Mouse (Mus musculus): ENCODE data around the gene Prok2. TPM values are rescaled to one million over a fixed set of nuclear protein-coding genes. Genes with fewer than 3 reads are reported as not detected.

Gene Prok2
- total RNA-seq, 2 experiments from 2014 or later, result not detected

- intact Hi-C loops (cut with DNase I), result no loop called here
- DNase-seq, result peak in 1 of 2 experiments; percentile 16
These were observed 33.0 kb downstream of the Prok2 start for GRCm38 (mm10) chr6:99692916-99693841.

- intact Hi-C loops (cut with DNase I), result no loop called here
- peak; percentile 25 to 39 for DNase-seq
These were observed 33.8 kb downstream of the Prok2 start, which contains the start of gene Gpr27 for GRCm38 (mm10) chr6:99692206-99692915. Gene Gpr27 (plus strand): TSS chr6:99692679.

GRCm38 (mm10) chr6:99691666-99692205 is 34.5 kb downstream of the Prok2 start:
- intact Hi-C loops (cut with DNase I), result no loop called here
- no peak for DNase-seq

- intact Hi-C loops (cut with DNase I), result no loop called here
- DNase-seq, result no peak
These were observed 37.7 kb downstream of the Prok2 start for GRCm38 (mm10) chr6:99688513-99688912.

- DNase-seq, result no peak
These were observed 41.3 kb downstream of the Prok2 start for GRCm38 (mm10) chr6:99684899-99685298.

GRCm38 (mm10) chr6:99683974-99684373 is 42.2 kb downstream of the Prok2 start:
- DNase-seq, result no peak
- intact Hi-C loops (cut with DNase I), result no loop called here

More at GRCm38 (mm10) chr6:99684899-99685298, 41.3 kb downstream of the Prok2 start:
- intact Hi-C loops (cut with DNase I), result no loop called here

GRCm38 (mm10) chr6:99678108-99678507 is 48.1 kb downstream of the Prok2 start:
- intact Hi-C loops (cut with DNase I), result no loop called here

GRCm38 (mm10) chr6:99677325-99677724 is 48.9 kb downstream of the Prok2 start:
- intact Hi-C loops (cut with DNase I), result no loop called here
- no peak for DNase-seq

More at GRCm38 (mm10) chr6:99678108-99678507, 48.1 kb downstream of the Prok2 start:
- DNase-seq, result no peak

- no peak for DNase-seq
- intact Hi-C loops (cut with DNase I), result no loop called here
These were observed 51.7 kb downstream of the Prok2 start for GRCm38 (mm10) chr6:99674482-99674881.

- no peak for DNase-seq
These were observed 54.4 kb downstream of the Prok2 start for GRCm38 (mm10) chr6:99671768-99672167.

GRCm38 (mm10) chr6:99670481-99671119 is 55.6 kb downstream of the Prok2 start:
- intact Hi-C loops (cut with DNase I), result no loop called here

More at GRCm38 (mm10) chr6:99671768-99672167, 54.4 kb downstream of the Prok2 start:
- intact Hi-C loops (cut with DNase I), result no loop called here

GRCm38 (mm10) chr6:99669481-99670325 is 56.5 kb downstream of the Prok2 start:
- intact Hi-C loops (cut with DNase I), result loop anchor here (5.0 kb wide), 1 partner anchor 113 kb away; no protein-coding TSS in a partner anchor
- no peak for DNase-seq

More at GRCm38 (mm10) chr6:99670481-99671119, 55.6 kb downstream of the Prok2 start:
- DNase-seq, result peak; percentile 57 to 73

GRCm38 (mm10) chr6:99667290-99667689 is 58.9 kb downstream of the Prok2 start:
- no peak for DNase-seq
- intact Hi-C loops (cut with DNase I), result loop anchor here (5.0 kb wide), 1 partner anchor 115 kb away; no protein-coding TSS in a partner anchor

- intact Hi-C loops (cut with DNase I), result loop anchor here (5.0 kb wide), 1 partner anchor 116 kb away; no protein-coding TSS in a partner anchor
- peak; percentile 74 to 75 for DNase-seq
These were observed 59.6 kb downstream of the Prok2 start, which contains the start of the genes Eif4e3 and Gm20696 for GRCm38 (mm10) chr6:99666318-99667171. Gene Eif4e3 (minus strand): TSS chr6:99666771. Gene Gm20696 (minus strand): TSS chr6:99666797.

- intact Hi-C loops (cut with DNase I), result loop anchor here (5.0 kb wide), 1 partner anchor 117 kb away; no protein-coding TSS in a partner anchor
- DNase-seq, result no peak
These were observed 60.5 kb downstream of the Prok2 start for GRCm38 (mm10) chr6:99665457-99666317.

- intact Hi-C loops (cut with DNase I), result no loop called here
- no peak for DNase-seq
These were observed 63.0 kb downstream of the Prok2 start for GRCm38 (mm10) chr6:99663232-99663631.
